Mouse (Mus musculus) midbrain, embryonic 13.5 days (tissue): ENCODE results near the gene Kcnj1. TPM values are rescaled to one million over a fixed set of nuclear protein-coding genes. Genes with fewer than 3 reads are reported as not detected.

Source experiments
- ATAC-seq: fragments of 200-750 bp; cut with Nextera tagmentation; 2 replicates; pipeline ENCODE4 v1.8.0; 2017; ENCODE audit warnings: mild to moderate bottlenecking, moderate TSS enrichment, moderate library complexity
- H3K27ac ChIP-seq: fragments of 300-500 bp; sonication (generic); 2 replicates; pipeline ENCODE4 v1.5.1; 2015; ENCODE audit warnings: inconsistent platforms, mild to moderate bottlenecking, moderate library complexity
- H3K27me3 ChIP-seq: fragments of 300-500 bp; sonication (generic); 2 replicates; pipeline ENCODE4 v1.6.1; 2015; ENCODE audit warnings: mild to moderate bottlenecking, inconsistent platforms
- H3K36me3 ChIP-seq: fragments of 300-500 bp; sonication (generic); 2 replicates; pipeline ENCODE4 v1.6.1; 2015; ENCODE audit warnings: mild to moderate bottlenecking, inconsistent platforms
- H3K4me1 ChIP-seq: fragments of 300-500 bp; sonication (generic); replicated peaks from 2 replicates; pipeline ENCODE4 v1.6.1; 2015; ENCODE audit warnings: inconsistent platforms
- H3K4me2 ChIP-seq: fragments of 300-500 bp; sonication (generic); replicated peaks from 2 replicates; pipeline ENCODE4 v1.6.1; 2015; ENCODE audit warnings: moderate library complexity, mild to moderate bottlenecking, inconsistent platforms
- H3K4me3 ChIP-seq: fragments of 300-500 bp; sonication (generic); replicated peaks from 2 replicates; pipeline ENCODE4 v1.5.1; 2015; ENCODE audit warnings: mild to moderate bottlenecking, inconsistent platforms
- H3K9ac ChIP-seq: fragments of 300-500 bp; sonication (generic); replicated peaks from 2 replicates; pipeline ENCODE4 v1.6.1; 2015; ENCODE audit warnings: mild to moderate bottlenecking, inconsistent platforms
- H3K9me3 ChIP-seq: fragments of 300-500 bp; sonication (generic); 2 replicates; pipeline ENCODE4 v1.6.1; 2016; ENCODE audit warnings: mild to moderate bottlenecking, inconsistent platforms
- WGBS: fragments of 180-500 bp; shearing (Covaris S2); methylation state at CpG from one replicate; pipeline ENCODE4 v1.1.7; 2015; 5-methylcytosine and 5-hydroxymethylcytosine counted together
- polyA plus RNA-seq: library from polyadenylated mRNA; unstranded; fragments of >200 nt; fragmentation: Nextera tagmentation; extraction: Ambion mirVana; gene quantifications from 2 replicates; pipeline ENCODE4 v1.2.1, GENCODE M21; 2015

Kcnj1 gene
- polyA plus RNA-seq, 1 experiment from 2014 or later: not detected

DNA sequence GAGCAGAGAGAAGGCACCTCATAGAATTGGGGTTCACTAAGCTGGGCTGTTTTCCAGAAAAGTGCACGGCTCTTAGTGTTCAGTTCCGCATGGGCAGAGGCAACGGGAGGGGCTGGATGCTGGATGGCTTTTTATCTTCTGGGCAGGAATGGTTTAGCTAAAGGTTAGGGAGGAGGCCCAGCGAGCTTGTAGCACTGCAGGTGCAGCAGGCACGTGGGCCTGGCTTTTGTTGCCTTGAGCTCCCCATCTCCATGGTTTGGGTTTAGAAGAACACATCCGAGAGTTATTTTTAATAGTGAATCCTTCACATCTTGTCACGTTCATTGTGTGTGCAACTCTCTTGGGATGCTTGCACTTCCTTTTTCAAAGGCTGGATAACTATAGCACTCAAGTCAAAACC lies 53.0 kb downstream of the Kcnj1 start:
- Histone ChIP-seq H3K27me3 (no peaks in the 10 kb centered on the region), H3K9me3 (no peaks in the 10 kb centered on the region), H3K27ac (no peak overlapping the region), H3K9ac (no peak overlapping the region), H3K36me3 (no peaks in the 10 kb centered on the region), H3K4me2 (no peak overlapping the region), H3K4me1 (no peaks in the 10 kb centered on the region), H3K4me3 (no peak overlapping the region)
- WGBS: 74% methylated on average over 7 of the region's 7 CpGs
- ATAC-seq: no peak

DNA sequence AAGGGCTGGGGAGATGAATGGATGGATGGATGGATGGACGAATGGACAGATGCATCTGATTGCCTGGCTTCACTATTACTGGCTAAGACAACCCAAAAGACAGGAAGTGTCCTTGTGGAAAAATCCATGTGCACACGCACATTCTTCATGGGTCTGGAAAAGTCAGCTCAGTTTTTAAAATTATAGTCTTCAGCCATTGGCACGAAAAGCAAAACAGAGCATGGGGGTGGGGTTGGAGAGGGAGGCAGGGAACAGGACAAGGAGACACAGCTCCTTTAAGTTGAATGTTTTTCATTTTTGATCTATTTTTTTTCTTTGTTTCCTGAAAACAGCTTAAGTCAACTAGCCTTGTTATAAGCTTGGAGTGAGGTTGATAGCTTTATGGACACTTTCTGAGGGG lies 58.8 kb downstream of the Kcnj1 start:
- H3K9ac ChIP-seq: no peak overlapping the region
- H3K27ac ChIP-seq: no peak overlapping the region
- no peak for ATAC-seq
- H3K4me3 ChIP-seq: no peak overlapping the region
- H3K36me3 ChIP-seq: no peaks in the 10 kb centered on the region
- 0 out of 2 replicates have a peak, but pooled peaks cover 5% of the 10 kb centered on the region for H3K4me1 ChIP-seq
- WGBS: 88% methylated on average over 3 of the region's 3 CpGs
- no peaks in the 10 kb centered on the region for H3K9me3 ChIP-seq
- no peaks in the 10 kb centered on the region for H3K27me3 ChIP-seq
- H3K4me2 ChIP-seq: no peak overlapping the region

DNA sequence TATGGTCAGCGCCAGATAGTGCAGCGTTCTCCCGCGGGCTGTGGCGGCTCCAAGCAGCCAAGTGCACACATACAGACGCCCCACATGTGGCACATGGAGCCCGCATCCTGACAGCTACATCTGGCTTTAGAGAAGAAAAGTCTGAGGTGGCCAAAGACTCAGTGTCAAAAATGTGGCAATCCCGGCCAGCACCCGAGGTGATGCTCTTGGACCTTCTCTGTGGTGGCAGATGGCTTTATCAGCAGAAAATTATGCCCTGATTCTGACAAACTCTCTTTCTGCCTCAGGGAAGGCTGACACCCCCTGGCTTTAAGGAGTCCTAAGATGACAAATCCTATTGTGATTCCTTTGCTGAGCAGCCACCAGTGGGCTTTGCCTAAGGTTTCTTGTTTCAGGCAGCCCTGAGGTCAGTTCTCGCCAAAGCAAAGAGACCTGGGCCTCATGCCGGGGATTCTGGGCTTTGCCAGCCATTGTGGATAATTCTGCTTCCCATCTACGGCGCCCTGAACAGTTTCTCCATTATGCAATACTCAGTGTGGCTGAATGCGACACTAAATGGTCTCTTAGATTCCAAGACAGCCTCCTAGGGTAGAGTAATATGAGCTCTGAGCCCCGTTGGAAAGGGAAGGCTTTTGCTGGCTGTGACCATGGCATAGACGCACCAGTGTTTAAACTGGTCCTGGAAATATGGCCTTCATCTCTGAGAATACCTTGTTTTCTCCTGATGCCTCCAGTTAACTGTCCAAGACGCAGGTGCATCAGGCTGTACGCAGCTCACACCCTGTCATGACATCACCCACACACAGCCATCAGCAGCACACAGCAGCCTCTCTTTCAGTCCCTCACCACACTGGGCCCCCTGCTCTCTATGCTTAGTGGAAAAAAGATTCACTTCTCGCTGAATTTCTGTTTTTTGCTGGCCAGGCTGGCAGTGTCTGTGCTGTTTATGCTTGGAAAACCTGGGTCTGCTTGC lies 62.2 kb downstream of the Kcnj1 start:
- H3K27ac ChIP-seq: no peak overlapping the region
- H3K4me2 ChIP-seq: no peak overlapping the region
- ATAC-seq: 0 out of 2 replicates have a peak, but pooled peaks have one; percentile 45
- no peaks in the 10 kb centered on the region for H3K36me3 ChIP-seq
- H3K9ac ChIP-seq: no peak overlapping the region
- H3K4me1 ChIP-seq: 0 out of 2 replicates have a peak, but pooled peaks cover 5% of the 10 kb centered on the region
- H3K27me3 ChIP-seq: no peaks in the 10 kb centered on the region
- WGBS: 61% methylated on average over 19 of the region's 19 CpGs
- no peak overlapping the region for H3K4me3 ChIP-seq
- no peaks in the 10 kb centered on the region for H3K9me3 ChIP-seq

DNA sequence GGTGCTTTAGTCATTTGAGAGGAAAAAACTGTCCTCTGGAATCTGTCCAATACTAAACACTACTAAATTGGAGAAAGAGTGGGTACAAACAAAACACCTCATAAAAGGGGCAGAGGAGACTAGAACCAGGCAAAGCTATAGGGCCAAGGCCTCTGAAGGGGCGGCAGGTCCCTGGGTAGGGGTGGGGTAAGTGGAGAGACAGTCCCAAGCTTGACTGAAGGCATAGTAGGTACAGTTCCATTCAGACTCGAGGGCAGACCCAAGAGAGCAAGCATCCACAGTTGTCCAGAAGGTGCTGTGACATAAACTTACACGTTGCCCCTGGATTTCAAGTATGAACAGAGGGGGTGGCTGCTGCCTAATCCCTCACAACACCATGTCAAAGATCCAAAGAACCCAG lies 70.8 kb downstream of the Kcnj1 start:
- H3K27me3 ChIP-seq: no peaks in the 10 kb centered on the region
- 70% methylated on average over 3 of the region's 3 CpGs for WGBS

DNA sequence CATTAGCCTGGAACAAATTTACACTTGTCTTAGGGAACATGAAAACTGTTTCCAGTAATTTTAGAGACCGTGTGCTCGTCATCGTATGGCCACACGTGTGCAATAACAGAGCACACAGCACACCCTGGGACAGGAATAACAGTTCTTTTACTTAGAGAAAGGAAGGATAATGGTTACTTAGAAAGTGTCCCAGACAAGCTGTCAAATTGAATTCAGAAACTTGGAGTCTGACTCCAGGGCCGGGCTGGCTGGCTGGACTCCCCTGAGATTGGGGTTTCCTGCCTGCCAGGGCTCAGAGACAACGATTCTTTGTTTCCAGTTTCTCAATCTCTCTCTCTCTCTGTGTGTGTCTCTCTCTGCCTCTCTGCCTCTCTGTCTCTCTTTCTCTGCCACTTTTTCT lies 71.5 kb downstream of the Kcnj1 start:
- no peak overlapping the region for H3K27ac ChIP-seq
- H3K27me3 ChIP-seq: no peaks in the 10 kb centered on the region
- no peak overlapping the region for H3K4me3 ChIP-seq
- no peaks in the 10 kb centered on the region for H3K9me3 ChIP-seq
- no peak overlapping the region for H3K9ac ChIP-seq
- WGBS: 53% methylated on average over 6 of the region's 6 CpGs
- H3K4me2 ChIP-seq: no peak overlapping the region
- peaks cover 7% of the 10 kb centered on the region; the same call in 1 of the 2 replicates for H3K4me1 ChIP-seq
- no peaks in the 10 kb centered on the region for H3K36me3 ChIP-seq
- no peak for ATAC-seq

More for the DNA sequence above, 70.8 kb downstream of the Kcnj1 start:
- Histone ChIP-seq H3K4me2 (no peak overlapping the region), H3K4me3 (no peak overlapping the region), H3K9ac (no peak overlapping the region), H3K27ac (no peak overlapping the region), H3K4me1 (peaks cover 7% of the 10 kb centered on the region; the same call in 1 of the 2 replicates), H3K36me3 (no peaks in the 10 kb centered on the region), H3K9me3 (no peaks in the 10 kb centered on the region)
- ATAC-seq: no peak

DNA sequence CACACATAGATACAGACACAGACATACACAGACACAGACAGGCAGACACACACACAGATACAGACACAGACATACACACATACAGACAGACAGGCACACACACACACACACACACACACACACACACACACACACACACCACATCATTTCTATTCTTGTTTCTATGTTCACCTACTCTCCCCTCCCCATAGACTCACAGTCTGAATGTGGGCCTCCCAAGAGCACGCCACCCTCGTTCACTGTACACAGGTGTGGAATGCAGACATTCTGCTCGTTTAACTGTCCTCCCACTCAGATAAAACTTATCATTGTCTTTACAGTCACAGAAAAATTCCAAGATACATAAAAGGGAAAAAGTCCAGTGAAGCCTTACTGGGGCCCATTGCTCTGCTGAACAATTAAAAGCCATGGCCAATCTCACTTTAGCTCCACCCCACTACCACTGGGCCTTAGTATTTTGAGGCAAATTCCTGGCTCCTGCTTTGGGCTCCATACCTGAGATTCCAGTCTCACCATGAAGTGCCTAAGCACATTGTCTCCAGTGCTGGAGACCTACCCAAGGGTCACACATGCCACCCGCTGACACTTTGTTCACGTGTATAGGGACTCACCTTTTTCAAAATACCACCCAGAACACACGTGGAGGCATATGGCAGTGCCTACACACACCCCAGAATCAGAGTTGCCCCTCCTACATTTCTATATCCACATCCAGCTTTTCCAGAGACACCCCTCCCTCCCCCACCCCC lies 72.3 kb downstream of the Kcnj1 start:
- H3K4me1 ChIP-seq: peaks cover 7% of the 10 kb centered on the region
- 86% methylated on average over 6 of the region's 6 CpGs for WGBS
- no peak overlapping the region for H3K27ac ChIP-seq
- no peak overlapping the region for H3K4me3 ChIP-seq
- no peaks in the 10 kb centered on the region for H3K36me3 ChIP-seq
- no peak overlapping the region for H3K9ac ChIP-seq
- no peak overlapping the region for H3K4me2 ChIP-seq
- H3K27me3 ChIP-seq: no peaks in the 10 kb centered on the region
- H3K9me3 ChIP-seq: no peaks in the 10 kb centered on the region
- no peak; the same call in 1 of the 2 replicates for ATAC-seq

DNA sequence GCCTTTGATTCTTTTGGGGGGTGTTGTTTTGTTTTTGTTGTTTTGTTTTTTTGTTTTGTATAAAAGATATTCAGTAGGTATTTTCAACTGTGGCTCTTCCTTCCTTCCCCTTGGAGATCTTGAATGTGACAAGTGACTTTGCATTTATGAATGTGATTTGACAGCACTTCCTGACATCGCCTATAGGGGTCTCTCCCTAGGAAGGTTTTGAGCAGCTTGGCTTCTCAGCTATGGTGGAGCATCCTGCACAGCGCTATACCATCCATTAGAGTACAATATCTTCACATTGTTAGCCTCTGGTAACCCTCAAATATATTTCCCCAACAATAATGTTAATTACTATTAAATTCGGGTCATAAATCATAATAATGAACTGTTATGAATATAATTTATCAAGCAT lies 73.5 kb downstream of the Kcnj1 start:
- Histone ChIP-seq H3K4me1 (peaks cover 15% of the 10 kb centered on the region), H3K4me3 (no peak overlapping the region), H3K4me2 (no peak overlapping the region), H3K36me3 (no peaks in the 10 kb centered on the region), H3K27ac (no peak overlapping the region), H3K27me3 (no peaks in the 10 kb centered on the region), H3K9me3 (no peaks in the 10 kb centered on the region), H3K9ac (no peak overlapping the region)
- WGBS: 67% methylated on average over 3 of the region's 3 CpGs
- no peak for ATAC-seq

DNA sequence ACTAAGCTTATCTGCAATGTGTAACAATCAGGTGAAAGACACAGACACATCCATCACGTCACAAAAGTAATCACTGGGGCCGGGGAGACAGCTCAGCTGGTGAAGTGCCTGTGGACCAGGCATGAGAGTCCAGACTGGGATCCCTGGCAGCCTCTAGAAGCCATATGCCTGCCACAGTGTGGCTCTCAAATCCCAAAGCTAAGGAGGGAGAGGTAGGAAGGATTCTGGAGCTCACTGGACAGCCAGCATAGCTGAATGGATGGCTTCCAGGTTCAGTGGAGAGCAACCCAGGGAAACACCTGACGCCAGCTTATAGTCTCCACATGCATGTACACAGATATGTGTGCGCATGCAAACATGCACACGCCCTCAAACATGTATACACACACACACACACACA lies 76.5 kb downstream of the Kcnj1 start:
- Histone ChIP-seq H3K4me1 (peaks cover 10% of the 10 kb centered on the region), H3K9me3 (no peaks in the 10 kb centered on the region), H3K27me3 (no peaks in the 10 kb centered on the region), H3K27ac (no peak overlapping the region), H3K9ac (no peak overlapping the region), H3K4me3 (no peak overlapping the region), H3K4me2 (no peak overlapping the region), H3K36me3 (no peaks in the 10 kb centered on the region)
- ATAC-seq: no peak
- 82% methylated on average over 5 of the region's 5 CpGs for WGBS

Other genes starting within 250 kb of the Kcnj1 start
- 0.55 and 0.86 TPM in 2 replicates for gene Kcnj5, start 28.1 kb upstream of the Kcnj1 start, polyA plus RNA-seq
- gene Fli1, start 170.4 kb downstream of the Kcnj1 start, polyA plus RNA-seq: 6.2 and 7.1 TPM in 2 replicates